Mouse (Mus musculus) embryonic facial prominence, embryonic 15.5 days (tissue): ENCODE data around the gene Top2b. TPM values are rescaled to one million over a fixed set of nuclear protein-coding genes. Genes with fewer than 3 reads are reported as not detected.
A peak's percentile ranks its signal among the peaks of the same experiment; 100 is the strongest.

ENCODE experiments used
- ATAC-seq: fragments of 200-750 bp; cut with Nextera tagmentation; 2 replicates; pipeline ENCODE4 v1.8.0; 2017; ENCODE audit warnings: low read depth, moderate TSS enrichment; ENCODE audit not compliant: insufficient number of reproducible peaks, low FRiP score, low TSS enrichment
- H3K27ac ChIP-seq: fragments of 300-500 bp; sonication (generic); replicated peaks from 2 replicates; pipeline ENCODE4 v1.5.1; 2015; ENCODE audit warnings: mild to moderate bottlenecking, inconsistent platforms
- H3K27me3 ChIP-seq: fragments of 300-500 bp; sonication (generic); 2 replicates; pipeline ENCODE4 v1.6.1; 2015; ENCODE audit warnings: inconsistent platforms
- H3K36me3 ChIP-seq: fragments of 300-500 bp; sonication (generic); 2 replicates; pipeline ENCODE4 v1.6.1; 2015; ENCODE audit warnings: mild to moderate bottlenecking, inconsistent platforms
- H3K4me1 ChIP-seq: fragments of 300-500 bp; sonication (generic); 2 replicates; pipeline ENCODE4 v1.6.1; 2015; ENCODE audit warnings: inconsistent platforms
- H3K4me2 ChIP-seq: fragments of 300-500 bp; sonication (generic); replicated peaks from 2 replicates; pipeline ENCODE4 v1.6.1; 2015; ENCODE audit warnings: mild to moderate bottlenecking, inconsistent platforms
- H3K4me3 ChIP-seq: fragments of 300-500 bp; sonication (generic); replicated peaks from 2 replicates; pipeline ENCODE4 v1.5.1; 2015; ENCODE audit warnings: mild to moderate bottlenecking, inconsistent platforms
- H3K9ac ChIP-seq: fragments of 300-500 bp; sonication (generic); 2 replicates; pipeline ENCODE4 v1.6.1; 2015; ENCODE audit warnings: inconsistent platforms
- H3K9me3 ChIP-seq: fragments of 300-500 bp; sonication (generic); replicated peaks from 2 replicates; pipeline ENCODE4 v1.6.1; 2016; ENCODE audit warnings: inconsistent platforms
- WGBS: fragments of 180-500 bp; shearing (Covaris S2); methylation state at CpG from one replicate; pipeline ENCODE4 v1.1.7; 2015; 5-methylcytosine and 5-hydroxymethylcytosine counted together
- polyA plus RNA-seq: library from polyadenylated mRNA; unstranded; fragments of >200 nt; fragmentation: Nextera tagmentation; extraction: Ambion mirVana; gene quantifications from 2 replicates; pipeline ENCODE4 v1.2.1, GENCODE M21; 2015

The Top2b gene
- polyA plus RNA-seq, 1 experiment from 2014 or later: 49.1 TPM

- WGBS: 94% methylated on average over 2 of the region's 2 CpGs
- no peak overlapping the region for H3K9ac ChIP-seq
- ATAC-seq: no peak
- H3K4me1 ChIP-seq: peaks cover 15% of the 10 kb centered on the region
- H3K27me3 ChIP-seq: no peaks in the 10 kb centered on the region
- H3K27ac ChIP-seq: no peak overlapping the region
- H3K4me3 ChIP-seq: no peak overlapping the region
- no peak overlapping the region for H3K4me2 ChIP-seq
- no peaks in the 10 kb centered on the region for H3K36me3 ChIP-seq
- H3K9me3 ChIP-seq: no peaks in the 10 kb centered on the region
Measured at GRCm38 (mm10) chr14:16479521-16479920, 114.5 kb downstream of the Top2b start.

- H3K36me3 ChIP-seq: no peaks in the 10 kb centered on the region
- no peak overlapping the region for H3K9ac ChIP-seq
- WGBS: 56% methylated on average over 6 of the region's 6 CpGs
- no peak overlapping the region for H3K4me3 ChIP-seq
- no peak overlapping the region for H3K4me2 ChIP-seq
- no peak overlapping the region for H3K27ac ChIP-seq
- ATAC-seq: no peak
- no peaks in the 10 kb centered on the region for H3K9me3 ChIP-seq
- no peaks in the 10 kb centered on the region for H3K27me3 ChIP-seq
- H3K4me1 ChIP-seq: peaks cover 18% of the 10 kb centered on the region
Measured at GRCm38 (mm10) chr14:16480621-16481020, 115.6 kb downstream of the Top2b start.

GRCm38 (mm10) chr14:16483656-16484380 lies 118.8 kb downstream of the Top2b start:
- ATAC-seq: peak; percentile 81
- H3K27ac ChIP-seq: peak overlapping the region; percentile 68
- 28% methylated on average over 8 of the region's 8 CpGs for WGBS

More at GRCm38 (mm10) chr14:16483656-16484380, 118.8 kb downstream of the Top2b start:
- Histone ChIP-seq H3K27me3 (no peaks in the 10 kb centered on the region), H3K4me2 (no peak overlapping the region), H3K9me3 (no peaks in the 10 kb centered on the region), H3K4me3 (no peak overlapping the region), H3K9ac (no peak overlapping the region), H3K36me3 (no peaks in the 10 kb centered on the region), H3K4me1 (peaks cover 18% of the 10 kb centered on the region)

Other genes starting within 250 kb of the Top2b start
- gene Ngly1, start 115.9 kb upstream of the Top2b start, polyA plus RNA-seq: 42.7 and 43.0 TPM in 2 replicates
- gene Oxsm, start 115.4 kb upstream of the Top2b start, polyA plus RNA-seq: 2.4 and 2.5 TPM in 2 replicates